Mouse (Mus musculus): Measurements from ENCODE around the gene Ssh1. TPM values are rescaled to one million over a fixed set of nuclear protein-coding genes. Genes with fewer than 3 reads are reported as not detected.

Ssh1 gene
- polyA plus RNA-seq, 3 experiments from 2014 or later = 15.5 to 18.0 (median 16.9) TPM

DNA sequence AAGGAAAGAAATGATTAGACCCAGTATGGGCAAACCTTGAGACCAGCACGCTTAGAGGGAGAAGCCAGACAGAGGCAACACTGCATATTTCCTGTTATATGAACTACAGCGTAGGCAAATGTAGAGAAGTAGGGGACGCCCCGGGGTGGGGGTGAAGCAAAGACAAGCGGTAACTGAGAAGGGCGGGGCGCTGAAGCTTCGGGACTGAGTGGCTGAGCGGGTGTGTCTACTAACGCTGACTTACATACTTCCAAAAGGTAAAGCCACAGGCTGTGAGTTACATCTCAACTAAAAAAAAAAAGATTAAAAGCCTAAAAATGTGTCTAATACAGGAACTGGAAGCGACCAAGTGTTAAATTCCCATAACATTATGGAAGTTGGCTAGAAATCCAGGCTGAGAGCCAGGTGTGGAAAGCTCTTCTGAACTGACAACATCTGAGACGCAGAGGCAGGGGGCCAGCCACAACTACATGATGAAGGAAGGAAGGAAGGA is 1.3 kb downstream of the Ssh1 start:
- ATAC-seq = peak; percentile 98

DNA sequence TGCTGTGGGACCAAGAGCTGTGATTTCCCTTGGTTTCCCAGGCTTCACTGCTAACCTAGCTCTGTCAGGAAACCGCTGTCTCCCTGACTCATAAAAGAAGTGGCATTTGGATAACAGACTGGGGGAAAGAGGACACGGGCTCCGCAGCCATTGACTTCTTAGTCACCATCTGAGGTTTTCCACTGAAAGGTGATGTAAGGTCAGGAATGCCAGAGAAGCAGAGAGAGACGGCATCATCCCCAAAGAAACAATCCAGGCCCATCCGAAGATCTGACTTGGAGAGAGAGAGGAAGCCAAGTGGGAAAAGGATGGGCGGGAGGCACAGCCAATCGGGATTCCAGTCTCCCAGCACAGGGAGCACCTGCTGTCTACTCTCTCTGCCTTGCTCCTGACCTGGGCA is 2.6 kb downstream of the Ssh1 start:
- ATAC-seq = no peak

DNA sequence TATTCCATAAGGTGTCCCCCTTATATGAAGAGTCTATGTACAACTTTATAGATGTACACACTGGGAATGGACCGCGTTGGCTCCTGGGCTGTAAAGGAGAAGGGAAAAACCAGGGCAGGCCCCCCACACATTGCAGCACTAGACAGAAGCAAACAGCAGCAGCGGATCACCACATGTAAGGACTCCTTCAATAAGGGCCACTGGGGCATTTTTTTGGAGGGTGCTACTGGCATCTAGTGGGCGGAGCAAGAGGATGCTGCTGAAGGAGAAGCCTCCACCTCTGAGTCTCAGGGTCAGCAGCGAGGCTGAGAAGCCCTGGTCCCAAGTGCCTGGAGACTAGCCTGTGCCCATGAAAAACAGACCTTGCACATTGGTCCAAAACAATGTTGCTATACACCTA is 3.1 kb downstream of the Ssh1 start:
- no peak for ATAC-seq

DNA sequence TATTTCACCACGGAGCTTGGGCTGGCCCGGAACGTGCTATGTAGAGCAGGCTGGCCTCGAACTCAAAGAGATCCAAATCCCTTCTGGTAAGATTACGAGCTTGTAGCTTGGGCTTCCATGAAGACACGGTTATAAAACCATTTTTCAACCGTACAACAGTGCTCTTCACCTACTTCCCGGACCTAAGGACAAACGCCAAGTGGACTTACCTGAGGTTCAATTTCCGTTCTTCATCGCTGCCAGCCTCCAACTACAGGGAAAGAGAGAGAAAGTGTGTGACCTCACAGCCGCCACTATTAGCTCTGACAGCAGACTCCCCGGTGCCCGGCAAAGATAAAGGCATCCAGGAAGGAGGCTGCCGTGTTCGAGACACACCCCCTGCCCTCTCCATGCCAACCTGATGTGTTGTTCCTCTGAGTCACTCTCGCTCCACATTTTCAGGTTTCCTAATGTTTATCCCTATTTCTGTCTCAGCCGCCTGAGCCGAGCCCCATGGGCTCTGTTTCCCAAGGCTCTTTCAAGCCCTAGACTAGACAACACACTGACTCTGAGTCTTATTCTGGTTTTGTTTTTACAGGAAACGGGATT is 4.2 kb downstream of the Ssh1 start:
- ATAC-seq = no peak

DNA sequence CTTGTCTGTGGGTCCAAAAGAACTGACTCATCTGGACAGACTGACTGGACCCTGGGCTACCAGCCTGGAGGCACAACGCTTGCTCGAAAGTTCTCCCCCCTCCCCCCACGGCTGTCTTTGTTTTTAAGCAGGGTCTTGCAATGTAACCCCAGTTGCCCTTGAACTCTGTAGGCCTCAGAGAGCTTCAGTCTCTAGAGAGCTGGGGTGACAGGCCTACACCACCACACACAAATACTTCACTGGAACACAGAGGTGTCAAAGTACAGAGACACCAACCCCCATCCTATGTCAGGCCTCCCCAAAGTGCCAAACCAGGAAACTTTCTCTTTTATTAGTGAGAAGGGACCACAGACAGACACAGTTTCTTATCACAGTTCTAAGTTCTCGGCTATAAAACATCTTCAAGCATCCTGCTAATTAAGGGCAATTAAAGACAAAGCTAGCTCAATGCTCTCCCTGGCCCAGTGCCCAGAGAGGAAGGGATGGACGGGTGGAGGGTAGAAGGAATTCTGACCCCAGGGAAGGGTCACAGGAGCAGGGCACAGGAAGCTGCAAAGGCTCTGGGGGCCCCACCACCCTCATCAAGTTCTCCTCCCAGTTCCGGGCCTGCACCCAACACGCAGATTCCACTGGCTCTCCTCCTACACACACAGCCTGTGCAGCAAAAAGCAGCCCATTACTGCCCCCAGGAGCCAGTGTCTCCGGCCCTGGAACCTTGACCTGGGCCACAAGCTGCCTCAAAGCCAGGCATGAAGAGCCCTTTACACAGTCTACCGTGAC is 7.3 kb downstream of the Ssh1 start:
- ATAC-seq = no peak

DNA sequence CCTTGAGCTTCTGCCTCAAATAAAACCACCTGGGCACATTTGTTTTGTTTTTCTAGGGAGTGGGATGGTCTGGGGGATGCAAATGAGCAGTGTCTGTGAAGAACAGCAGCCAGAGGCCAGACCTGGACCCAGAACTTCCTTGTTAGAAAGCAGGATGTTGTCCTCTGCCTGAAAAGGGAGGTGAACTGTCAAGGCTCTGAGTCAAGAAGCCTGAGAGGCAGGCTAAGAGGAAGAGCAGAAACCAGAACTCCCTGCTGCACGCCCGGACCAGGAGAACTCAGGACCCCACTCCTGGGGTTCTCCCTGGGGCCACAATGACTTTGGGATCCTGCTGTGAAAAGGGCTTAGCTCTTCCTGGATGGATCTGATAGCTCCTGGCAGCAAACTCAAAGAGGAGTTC is 8.0 kb downstream of the Ssh1 start:
- peak; percentile 43 for ATAC-seq

DNA sequence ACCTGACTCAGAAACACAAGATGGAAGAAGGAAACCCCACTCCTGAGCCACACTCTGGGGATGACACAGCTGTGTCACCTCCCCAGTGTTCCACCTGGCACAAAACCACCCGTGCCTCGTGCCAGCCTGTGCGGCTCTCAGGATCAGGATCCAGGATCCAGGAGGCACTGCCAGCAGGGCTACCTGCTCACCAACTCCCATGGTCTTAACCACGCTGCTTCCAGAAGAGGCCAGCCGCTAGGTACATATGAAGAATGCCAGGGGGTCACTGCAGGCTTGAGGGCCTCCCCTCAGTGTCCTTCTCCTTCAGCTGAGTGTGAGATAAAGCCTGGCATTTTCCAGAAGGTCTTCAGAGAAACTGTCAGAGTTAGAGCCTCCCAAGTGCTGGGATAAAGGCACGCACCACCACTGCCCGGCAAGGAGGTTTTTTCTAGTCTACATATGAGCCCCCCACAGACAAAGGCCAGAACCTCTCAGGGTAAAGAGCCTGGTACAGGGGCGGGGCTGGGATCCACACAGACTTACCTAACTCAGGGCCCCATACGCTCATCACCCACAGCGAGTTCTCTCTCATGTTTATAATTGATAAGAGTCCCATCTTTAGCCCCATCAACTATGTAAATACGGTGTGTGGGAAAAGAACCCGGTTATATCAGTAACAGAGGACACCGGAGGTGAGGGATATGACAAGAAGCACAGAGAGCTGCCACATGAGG is 9.5 kb downstream of the Ssh1 start:
- ATAC-seq = no peak

DNA sequence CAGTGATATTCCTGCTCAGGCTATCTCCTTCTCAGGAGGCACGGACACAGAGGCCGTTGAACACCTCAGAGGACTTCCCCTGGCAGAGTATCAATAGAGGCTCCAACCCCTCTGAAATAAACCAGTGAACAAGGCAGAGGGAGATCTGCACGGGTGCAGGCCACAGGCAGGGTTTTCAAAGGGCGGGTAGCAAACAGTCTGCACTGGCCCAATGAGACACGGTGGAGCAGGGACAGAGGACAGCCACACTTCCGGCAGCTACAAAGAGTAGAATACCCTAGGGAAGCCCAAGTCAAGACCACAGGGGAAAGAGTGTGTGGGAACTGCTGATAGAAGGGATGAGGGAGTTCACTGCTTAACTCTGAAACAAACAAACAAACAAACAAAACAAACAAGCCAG is 10.2 kb downstream of the Ssh1 start:
- ATAC-seq = no peak

DNA sequence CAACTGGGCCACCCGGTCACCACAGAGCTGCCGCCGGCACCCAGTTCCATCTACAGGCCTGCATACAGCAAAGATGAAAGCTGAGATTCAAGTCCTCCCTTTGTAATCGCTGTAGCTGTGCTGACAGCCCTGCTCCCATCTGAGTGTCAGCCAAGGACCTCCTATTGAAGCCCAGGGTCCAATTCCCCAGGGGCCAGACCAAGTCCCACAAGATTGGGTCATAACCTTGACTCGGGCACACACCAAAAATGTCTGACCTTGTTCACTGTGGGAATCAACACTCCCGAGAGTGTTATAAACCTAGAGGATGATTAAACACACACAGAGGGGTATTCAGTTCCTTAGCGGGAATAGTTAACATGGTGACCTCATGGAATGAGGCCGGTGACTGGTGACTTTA is 11.9 kb downstream of the Ssh1 start:
- no peak for ATAC-seq

DNA sequence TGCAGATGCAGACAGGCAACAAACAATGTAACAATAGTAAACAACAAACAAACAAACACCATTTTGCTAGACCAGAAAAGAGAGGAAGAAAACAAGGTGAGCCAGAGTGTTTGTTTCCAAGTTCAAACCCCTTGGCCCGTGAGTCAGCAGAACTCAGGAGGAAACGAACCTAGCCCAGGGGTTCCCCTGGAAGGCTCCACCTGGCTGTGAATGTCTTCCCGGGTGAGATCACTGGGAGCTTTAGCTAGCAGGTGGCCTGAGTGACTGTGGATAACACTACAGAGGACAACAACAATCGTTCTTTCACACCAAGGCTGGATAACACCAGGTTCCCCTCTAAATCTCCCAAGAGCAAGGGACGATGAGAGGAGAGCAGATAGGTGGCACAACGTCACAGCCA is 12.5 kb downstream of the Ssh1 start:
- ATAC-seq = no peak

DNA sequence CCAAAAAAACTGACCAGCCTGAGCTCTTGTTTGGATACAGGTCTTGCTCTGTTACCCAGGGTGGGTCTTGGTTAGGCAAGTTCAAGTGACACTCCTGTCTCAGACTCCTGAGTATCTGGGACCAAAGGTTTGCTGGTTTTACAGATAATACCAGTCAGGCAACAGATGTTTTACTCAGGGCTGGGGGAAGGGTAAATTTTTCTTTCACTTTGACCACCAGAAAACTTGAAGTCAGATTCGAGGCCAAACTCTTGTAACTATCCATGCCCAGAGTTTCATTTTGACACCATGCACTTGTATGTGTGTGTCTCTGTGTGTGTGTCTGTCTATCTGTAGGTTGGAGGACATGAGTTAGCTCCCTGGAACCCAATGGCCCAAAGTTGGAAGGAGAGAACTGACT is 13.2 kb downstream of the Ssh1 start:
- no peak for ATAC-seq

DNA sequence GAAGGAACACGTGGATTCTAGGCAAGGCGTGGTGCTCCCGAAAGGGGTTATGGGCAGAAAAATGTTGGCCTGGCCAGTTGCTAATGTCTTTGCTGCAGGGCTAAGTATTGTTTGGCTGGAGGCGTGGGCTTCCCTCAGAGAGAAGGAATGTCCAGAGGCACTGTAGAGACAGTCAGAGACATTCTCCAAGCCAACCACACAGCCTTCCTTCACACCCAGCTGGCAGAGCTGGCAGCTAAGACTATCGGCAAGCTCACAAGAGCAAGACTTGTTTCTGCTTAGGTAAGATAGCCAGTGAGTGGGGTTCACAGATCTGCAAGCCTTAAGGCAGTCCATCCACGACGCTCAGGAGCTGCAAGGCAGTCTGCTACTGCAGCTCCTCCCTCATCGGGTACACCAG is 16.4 kb downstream of the Ssh1 start:
- no peak for ATAC-seq

DNA sequence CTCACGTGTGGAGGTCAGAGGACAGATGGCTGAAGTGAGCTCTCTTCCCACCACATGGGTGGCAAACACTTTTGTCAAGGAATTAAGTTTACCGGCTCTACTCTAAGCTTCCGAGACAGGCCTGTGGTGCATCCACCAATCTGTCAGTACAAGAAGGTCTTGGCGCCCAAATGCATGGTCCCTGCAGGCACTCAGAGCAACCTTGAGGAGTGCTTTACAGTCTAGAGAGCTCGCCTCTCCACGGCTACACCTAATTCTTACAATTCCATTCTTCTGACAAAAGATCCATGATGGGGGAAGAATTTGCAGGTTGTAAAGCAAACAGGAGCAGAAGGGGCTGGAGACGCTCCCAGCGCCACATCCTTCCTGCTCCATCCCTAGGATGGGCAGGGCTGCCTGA is 17.1 kb downstream of the Ssh1 start:
- no peak for ATAC-seq

DNA sequence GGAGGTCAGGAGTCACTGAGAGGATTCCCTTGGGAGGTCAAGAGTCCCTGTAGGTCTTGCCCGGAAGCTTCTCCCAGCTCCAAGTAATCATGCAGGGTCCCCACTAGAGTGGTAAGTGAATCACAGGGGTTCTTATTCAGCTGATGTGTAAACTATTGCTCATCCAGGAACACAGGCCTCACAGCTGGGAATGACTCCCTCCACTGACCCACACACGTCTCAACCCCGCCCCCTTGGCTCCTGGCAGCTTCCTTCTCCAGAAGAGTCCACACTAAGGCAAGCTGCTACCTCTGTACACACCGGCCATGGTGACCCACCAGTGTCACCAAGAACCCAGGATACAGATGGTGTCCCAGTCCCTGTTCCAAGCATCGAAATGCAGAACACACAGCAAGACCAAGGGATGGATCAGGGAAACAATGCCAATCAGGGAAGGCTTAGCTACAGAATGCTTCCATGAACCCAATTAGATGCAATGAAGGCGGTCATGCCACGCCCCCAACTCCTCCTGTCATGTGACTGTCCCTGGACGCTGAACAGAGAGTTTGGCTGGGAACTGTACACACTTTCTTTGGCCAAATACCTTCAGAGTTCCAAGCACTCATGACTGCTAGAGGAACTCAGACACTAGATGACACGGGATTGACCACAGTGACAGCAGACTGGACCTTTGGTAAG is 18.0 kb downstream of the Ssh1 start:
- ATAC-seq = no peak

DNA sequence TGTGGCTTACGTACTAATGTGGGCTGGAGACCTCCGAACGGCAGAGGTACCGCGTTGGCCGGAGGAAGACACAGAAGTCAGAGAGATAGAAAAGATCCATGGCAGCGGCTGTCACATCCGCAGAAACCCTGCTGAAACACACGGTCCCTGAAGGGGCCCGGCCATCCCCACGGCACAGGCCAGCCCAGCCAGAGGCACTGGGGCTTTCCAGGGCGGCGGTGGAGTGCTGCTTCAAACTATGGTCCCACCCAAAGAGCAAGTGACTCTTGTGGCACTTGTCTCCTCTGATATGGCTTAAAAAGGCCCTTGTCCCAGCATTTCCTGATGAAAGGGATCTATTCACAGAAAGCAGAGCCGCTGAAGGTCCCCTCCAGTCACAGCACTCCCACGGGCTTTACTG is 19.1 kb downstream of the Ssh1 start:
- no peak for ATAC-seq

DNA sequence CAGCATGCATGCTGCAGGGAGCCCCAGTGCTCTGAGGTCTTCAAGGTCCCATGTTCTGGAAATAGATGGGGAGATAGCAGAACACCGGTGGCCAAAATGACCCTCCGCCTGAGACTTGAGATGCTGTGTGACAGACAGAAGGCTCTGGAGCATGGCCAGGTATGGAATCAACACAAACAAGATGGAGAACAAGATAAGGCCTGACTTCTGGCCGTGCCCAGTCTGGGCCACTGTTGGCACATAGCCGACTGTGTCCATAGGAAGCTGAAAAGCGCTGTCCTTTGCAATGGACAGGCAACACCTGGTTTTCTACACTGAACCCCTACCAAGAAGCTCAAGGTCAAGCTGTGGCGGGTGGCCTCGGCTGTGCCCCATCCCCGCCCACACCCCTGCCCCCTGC is 19.9 kb downstream of the Ssh1 start:
- ATAC-seq = no peak

DNA sequence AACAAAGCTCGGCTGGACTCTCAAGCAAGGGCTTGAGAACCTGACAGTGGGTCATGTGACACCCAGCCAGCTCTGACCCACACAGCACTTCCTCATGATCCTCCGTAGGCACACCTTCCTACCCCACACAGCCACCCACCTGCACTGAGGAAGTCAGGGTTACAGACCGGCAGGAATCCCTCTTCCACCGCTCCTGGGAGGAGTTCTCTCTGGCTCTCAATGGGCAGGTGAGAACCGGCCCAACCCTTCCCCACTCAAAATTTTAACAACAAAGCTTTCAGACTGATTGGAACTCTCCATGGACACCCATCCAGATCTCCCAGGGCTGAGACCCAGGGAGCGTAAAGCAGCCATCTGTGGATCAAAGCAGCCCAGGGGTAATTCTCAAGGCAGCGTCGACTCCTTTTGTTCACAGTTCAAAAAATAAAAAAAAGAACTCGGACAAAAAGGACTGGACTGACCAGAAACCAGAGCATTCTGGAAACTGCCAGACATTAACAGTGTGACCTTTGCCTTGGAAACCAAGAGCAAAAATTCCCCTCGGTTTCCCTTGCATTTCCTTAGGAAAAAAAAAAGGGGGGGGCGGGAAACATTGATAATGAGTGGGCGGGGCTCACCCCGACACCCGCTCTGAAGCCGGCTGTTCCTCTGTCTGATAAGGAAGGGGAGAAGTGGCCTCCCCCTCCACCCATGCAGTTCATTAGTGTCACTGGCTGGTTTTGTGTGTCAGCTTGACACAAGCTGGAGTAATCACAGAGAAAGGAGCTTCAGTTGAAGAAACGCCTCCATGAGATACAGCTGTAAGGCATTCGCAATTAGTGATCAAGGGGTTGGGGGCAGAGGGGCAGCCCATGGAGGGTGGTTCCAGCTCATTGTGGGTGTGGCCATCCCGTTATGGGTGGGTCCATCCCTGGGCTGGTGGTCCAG is 20.8 kb downstream of the Ssh1 start:
- ATAC-seq = no peak

DNA sequence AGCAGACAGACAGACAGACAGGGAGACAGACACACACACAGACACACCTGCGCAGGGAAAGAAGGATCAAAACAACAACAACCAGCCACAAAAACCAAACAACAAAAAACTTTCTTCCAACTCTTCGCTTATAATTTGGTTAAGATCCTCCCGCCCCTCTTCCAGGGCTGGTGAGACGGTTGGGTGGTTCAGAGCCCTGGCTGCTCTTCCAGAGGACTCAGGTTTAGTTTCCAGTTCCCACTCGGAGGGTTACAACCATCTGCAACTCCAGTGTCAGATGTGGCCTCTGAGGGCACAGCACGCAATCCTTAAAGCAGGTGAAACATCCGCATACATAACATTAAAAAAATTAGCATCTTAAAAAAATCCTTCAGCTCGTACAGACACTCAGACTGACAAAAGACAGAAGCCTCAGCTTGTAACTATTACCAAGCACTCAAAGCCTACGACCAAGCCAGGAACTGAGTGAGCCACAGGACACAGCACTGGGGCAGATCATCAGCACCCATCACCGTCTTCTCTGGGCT is 22.2 kb downstream of the Ssh1 start:
- no peak for ATAC-seq

DNA sequence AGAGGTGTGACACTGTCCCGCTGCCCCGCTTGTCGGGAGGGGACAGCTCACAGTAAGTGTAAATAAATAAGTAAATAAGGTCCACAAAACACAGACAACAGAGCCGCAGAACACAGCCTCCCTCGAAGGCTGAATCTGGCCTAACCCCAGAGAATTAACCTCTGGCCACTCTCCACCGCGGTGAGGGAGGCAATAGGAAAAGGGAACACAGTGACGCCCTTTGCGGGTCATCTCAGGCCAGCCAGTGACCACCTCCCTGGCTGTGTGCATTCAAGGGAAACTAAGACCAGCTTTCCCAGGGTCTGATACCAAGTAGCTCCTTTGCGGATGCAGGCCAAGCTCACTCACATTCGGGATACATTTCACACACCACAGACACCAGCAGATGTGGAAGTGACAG is 25.3 kb downstream of the Ssh1 start:
- no peak for ATAC-seq

DNA sequence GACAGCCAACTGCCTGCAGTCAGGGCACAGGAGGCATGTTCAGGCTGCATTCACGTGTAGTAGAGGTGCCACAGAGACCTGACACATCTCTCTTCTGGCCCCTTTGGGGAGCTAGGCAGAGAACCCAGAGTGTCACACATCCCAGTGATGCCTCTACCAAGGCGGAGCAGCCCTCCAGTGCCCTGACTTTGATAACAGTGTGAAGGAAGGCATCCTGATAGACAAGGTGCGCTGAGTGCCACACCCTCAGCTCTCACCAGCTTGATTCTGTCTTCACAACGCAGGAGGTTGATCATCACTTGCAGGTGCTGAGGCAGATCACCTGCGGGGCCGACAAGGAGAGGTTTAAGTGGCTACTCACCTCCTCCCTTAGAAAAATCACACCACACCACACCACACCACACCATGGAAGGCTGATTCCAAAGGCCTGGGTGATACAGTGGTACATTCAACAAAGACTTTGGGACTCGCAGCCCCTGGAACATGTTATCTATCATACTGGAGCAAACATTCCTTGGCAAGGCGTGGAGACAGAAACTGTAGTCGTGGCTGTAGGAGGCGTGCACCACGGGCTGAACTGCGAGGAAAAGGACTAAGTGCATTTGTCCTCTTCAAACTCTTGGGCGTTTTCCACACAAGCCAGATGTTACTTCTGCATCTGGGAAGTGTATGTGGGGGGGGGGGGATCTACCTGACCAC is 27.1 kb downstream of the Ssh1 start:
- ATAC-seq = no peak

DNA sequence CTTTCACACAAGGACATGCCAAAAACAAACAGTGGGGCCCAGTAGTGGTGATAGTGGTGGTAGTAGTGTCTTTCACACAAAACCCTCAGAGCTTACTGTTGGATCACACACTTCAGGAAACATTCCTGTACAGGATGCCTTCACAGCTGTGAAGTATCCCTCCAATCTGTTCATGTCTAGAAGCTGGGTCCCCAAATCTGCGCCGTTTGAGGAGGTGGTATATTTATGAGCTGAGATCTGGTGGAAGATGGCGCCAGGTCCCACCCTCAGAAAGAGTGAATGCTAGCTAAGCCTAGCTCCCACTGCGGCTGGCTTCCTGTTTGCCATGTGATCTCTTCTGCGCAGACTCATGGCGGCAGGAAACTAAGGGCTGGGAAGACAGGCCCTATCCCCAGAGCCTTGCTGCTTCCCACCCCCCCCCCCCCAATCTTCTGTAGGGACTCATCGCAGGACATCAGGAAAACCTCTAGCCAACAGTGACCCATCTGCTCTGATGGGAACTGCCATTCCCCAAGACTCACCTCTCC is 28.0 kb downstream of the Ssh1 start:
- ATAC-seq = no peak
